Mouse (Mus musculus): ENCODE data around the gene Lpin2. TPM values are rescaled to one million over a fixed set of nuclear protein-coding genes. Genes with fewer than 3 reads are reported as not detected.

Lpin2 gene
- polyA plus RNA-seq, 1 experiment from 2014 or later, result 45.2 TPM

DNA sequence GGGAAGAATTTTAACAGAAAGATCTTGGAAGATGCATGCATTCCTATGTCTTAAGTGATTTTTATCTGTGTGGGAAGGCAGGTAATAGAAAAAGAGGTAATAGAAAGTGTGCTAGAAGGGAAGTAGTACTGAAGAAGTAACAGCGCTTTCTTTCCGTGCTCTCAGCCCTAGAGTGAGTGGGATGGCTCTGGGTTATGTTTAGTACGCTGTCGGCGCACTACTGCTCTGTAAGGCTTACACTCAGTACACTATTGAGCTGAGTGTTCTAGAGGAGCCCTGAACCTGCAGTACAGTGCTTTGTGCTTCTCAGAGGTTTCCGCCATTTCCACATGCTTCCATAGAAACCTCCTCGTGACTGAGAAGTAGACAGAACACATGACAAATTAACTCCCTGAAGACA, 46.3 kb downstream of the Lpin2 start:
- Histone ChIP-seq H3K27me3 (replicated peaks; ENCODE audit: low read depth, poor library complexity, severe bottlenecking) (no peaks in the 10 kb centered on the region), H3K36me3 (replicated peaks) (peaks cover 55% of the 10 kb centered on the region), H3K4me3 (no peak overlapping the region), H3K4me1 (peaks cover 4% of the 10 kb centered on the region; the same call in 1 of the 2 replicates), H3K27ac (replicated peaks) (no peak overlapping the region), H3K9me3 (no peaks in the 10 kb centered on the region)
- no peak for DNase-seq (ENCODE audit: low spot score)
- 91% methylated on average over 7 of the region's 7 CpGs for WGBS

DNA sequence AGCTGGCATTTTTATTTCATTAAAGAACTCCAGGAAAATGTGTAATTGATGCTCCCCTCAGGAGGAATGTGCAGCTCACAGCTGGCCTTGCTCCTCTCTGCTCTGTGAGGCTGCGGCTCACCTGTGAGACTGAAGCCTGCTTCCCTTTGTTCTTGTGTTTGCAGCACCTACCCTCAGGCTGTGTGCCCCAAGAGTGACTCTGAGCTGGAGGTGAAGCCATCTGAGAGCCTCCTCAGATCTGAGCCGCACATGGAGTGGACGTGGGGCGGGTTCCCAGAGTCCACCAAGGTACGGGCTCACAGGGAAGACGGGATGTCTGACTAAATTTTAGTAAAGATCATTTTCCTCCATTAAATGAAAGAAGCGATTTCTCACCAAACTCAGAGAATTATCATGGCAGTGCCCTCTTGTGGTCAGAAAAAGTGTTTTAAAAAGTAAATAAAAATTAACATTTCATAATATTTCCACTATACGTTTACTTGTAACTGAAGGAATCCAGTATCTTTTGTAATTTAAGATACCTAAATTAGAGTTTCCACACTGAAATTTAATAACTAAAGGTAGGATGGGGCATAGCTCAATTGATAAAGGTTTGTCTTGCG, 47.8 kb downstream of the Lpin2 start:
- Histone ChIP-seq H3K9me3 (no peaks in the 10 kb centered on the region), H3K27me3 (replicated peaks; ENCODE audit: low read depth, poor library complexity, severe bottlenecking) (no peaks in the 10 kb centered on the region), H3K4me3 (no peak overlapping the region), H3K4me1 (peaks cover 4% of the 10 kb centered on the region; the same call in 1 of the 2 replicates), H3K36me3 (replicated peaks) (peaks cover 53% of the 10 kb centered on the region), H3K27ac (replicated peaks) (peak overlapping the region; percentile 61; the same call in 1 of the 2 replicates)
- WGBS, result 67% methylated on average over 9 of the region's 9 CpGs
- peak; percentile 27 for DNase-seq (ENCODE audit: low spot score)

DNA sequence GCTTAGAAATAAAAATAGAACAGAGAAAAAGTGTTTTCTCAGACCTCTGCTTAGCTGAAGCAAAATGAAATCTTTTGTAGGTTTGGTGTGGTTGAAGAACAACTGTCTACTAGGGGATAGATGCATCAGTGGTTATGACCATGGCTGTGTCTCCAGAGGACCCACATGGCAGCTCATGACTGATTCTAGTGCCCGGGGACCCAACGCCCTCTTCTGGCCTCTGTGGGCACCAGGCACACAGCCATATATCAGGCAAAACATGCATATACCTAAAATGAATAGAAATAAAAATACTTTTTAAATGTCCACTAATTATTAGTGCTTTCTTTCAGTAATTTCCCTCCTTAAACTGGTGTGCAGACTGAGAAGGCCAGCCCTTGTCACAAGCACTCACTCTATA, 49.6 kb downstream of the Lpin2 start:
- Histone ChIP-seq H3K9me3 (no peaks in the 10 kb centered on the region), H3K4me3 (no peak overlapping the region), H3K4me1 (peaks cover 4% of the 10 kb centered on the region; the same call in 1 of the 2 replicates), H3K36me3 (replicated peaks) (peaks cover 61% of the 10 kb centered on the region), H3K27ac (replicated peaks) (no peak overlapping the region), H3K27me3 (replicated peaks; ENCODE audit: low read depth, poor library complexity, severe bottlenecking) (no peaks in the 10 kb centered on the region)
- WGBS, result 88% methylated on average over 2 of the region's 2 CpGs
- no peak for DNase-seq (ENCODE audit: low spot score)

DNA sequence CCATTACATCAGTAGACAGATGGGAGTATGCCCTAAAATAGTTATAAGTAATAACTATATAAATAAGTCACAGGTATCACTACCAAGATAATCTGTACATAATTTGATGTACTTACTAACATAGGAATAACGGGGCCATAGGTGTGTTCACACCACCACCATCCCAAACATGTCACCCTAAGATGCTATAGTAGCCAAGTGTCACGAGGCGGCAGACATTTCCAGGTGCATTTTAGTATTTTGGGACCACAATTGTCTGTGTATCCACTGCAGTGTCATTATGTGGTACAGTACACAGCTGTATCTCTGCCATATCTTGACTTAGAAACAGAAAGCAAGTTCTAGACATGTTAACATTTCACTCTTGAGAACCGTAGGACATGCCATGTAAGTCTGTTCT, 50.9 kb downstream of the Lpin2 start:
- no peak overlapping the region for H3K27ac ChIP-seq (replicated peaks)
- H3K27me3 ChIP-seq (replicated peaks; ENCODE audit: low read depth, poor library complexity, severe bottlenecking), result no peaks in the 10 kb centered on the region
- peaks cover 73% of the 10 kb centered on the region for H3K36me3 ChIP-seq (replicated peaks)
- no peaks in the 10 kb centered on the region for H3K9me3 ChIP-seq
- H3K4me3 ChIP-seq, result no peak overlapping the region
- H3K4me1 ChIP-seq, result peaks cover 4% of the 10 kb centered on the region; the same call in 1 of the 2 replicates
- DNase-seq (ENCODE audit: low spot score), result no peak
- 96% methylated on average over 4 of the region's 4 CpGs for WGBS

DNA sequence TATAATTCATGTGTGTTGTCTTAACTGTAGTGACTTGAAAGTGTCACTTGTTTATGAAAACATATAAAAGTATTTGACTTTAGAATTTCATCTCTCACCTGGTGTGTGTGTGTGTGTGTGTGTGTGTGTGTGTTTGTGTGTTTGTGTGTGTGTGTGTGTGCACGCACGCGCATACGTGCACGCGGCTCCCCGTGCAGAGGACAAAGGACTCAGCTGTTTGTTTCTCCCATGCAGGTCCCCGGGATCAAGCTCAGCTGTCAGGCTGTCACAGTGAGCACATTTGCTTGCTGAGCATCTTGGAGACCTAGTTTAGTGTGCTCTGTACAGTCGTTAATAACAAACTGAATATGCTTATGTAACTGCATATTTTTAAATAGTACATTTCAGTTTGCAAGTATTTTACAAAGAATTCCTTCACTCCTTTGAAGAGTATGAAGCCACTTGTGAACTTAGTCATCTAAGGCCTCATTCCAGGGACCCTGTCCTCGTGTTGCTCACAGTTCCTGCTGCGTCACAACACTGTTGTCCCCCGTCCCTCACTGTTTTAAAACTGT, 51.8 kb downstream of the Lpin2 start:
- Histone ChIP-seq H3K4me1 (peaks cover 4% of the 10 kb centered on the region; the same call in 1 of the 2 replicates), H3K36me3 (replicated peaks) (peaks cover 79% of the 10 kb centered on the region), H3K4me3 (no peak overlapping the region), H3K27me3 (replicated peaks; ENCODE audit: low read depth, poor library complexity, severe bottlenecking) (no peaks in the 10 kb centered on the region), H3K27ac (replicated peaks) (no peak overlapping the region), H3K9me3 (no peaks in the 10 kb centered on the region)
- no peak for DNase-seq (ENCODE audit: low spot score)
- 95% methylated on average over 12 of the region's 12 CpGs for WGBS

DNA sequence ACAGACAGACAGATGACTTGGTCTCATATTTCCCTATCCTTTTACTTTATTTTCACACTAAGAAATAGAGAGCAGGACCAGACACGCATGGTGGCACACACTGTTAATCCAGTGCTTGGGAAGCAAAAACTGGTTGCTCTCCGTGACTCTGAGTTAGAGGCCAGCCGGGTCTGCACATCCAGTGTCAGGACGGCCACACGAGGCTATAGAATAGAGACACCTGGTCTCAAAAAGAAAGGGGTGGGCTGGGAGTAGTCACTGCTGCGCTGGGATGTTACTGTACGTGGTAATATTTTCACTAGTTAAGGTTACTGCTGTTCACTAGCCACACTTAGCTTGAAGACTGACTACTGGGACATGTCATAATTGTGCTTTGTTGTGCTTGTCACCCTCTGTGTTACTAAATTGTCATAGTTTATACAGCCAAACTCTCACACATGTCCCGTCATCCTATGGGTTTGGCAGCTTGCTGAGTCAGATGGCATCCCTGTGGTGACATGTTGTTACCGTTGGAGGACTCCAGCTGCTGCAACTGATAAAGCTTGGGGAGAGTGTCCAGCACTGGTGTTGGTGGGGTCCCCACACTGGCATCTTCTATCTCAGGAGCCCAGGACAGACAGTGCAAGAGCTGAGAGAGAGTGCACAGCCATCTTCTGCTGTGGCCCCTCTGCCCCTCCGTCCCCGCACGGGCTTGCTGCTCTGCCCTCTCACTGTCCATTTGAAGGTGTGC, 53.0 kb downstream of the Lpin2 start:
- H3K9me3 ChIP-seq, result no peaks in the 10 kb centered on the region
- 91% methylated on average over 12 of the region's 12 CpGs for WGBS

DNA sequence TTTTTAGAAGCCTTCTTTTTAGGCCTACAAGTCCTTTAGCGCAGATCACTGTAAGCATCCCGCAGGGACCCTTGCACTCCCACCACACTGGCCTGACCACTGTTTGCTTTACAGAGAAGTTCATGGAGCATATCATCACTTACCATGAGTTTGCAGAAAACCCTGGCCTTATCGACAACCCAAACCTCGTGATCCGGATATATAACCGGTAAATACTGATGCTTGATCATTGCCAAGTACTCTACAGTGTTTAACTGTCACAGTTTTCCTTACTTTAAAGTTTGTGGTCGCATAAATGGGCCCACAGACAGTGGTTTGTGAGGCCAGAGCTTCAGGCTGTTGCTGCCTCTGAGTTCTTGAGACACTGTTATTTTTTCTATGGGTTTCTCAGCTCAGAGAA, 56.1 kb downstream of the Lpin2 start:
- DNase-seq (ENCODE audit: low spot score), result no peak
- H3K4me3 ChIP-seq, result no peak overlapping the region
- peaks cover 86% of the 10 kb centered on the region for H3K36me3 ChIP-seq (replicated peaks)
- H3K9me3 ChIP-seq, result no peaks in the 10 kb centered on the region
- no peaks in the 10 kb centered on the region for H3K27me3 ChIP-seq (replicated peaks; ENCODE audit: low read depth, poor library complexity, severe bottlenecking)
- no peaks in the 10 kb centered on the region for H3K4me1 ChIP-seq
- 94% methylated on average over 7 of the region's 7 CpGs for WGBS
- no peak overlapping the region for H3K27ac ChIP-seq (replicated peaks)

More for the DNA sequence above, 53.0 kb downstream of the Lpin2 start:
- H3K27me3 ChIP-seq (replicated peaks; ENCODE audit: low read depth, poor library complexity, severe bottlenecking), result no peaks in the 10 kb centered on the region
- H3K4me1 ChIP-seq, result no peaks in the 10 kb centered on the region
- DNase-seq (ENCODE audit: low spot score), result no peak
- no peak overlapping the region for H3K27ac ChIP-seq (replicated peaks)
- H3K36me3 ChIP-seq (replicated peaks), result peaks cover 82% of the 10 kb centered on the region
- no peak overlapping the region for H3K4me3 ChIP-seq

DNA sequence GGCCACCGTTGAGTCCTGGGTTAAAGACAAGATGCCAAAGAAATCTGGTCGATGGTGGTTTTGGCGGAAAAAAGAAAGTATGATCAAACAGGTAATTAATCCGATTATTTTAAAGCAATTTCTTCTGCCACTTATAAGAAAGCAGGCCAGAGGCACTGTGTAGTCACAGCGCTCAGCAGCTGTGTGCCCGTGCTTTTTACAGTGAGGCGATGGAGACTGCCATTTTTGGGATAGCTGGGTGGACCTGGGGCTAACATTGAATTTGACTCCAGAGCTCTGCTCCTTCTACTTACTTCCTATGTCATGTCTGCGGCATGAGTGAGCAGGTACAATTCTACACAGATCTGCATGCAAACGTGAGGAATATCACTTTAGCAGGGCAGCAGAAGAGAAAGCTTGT, 58.5 kb downstream of the Lpin2 start:
- H3K36me3 ChIP-seq (replicated peaks), result peaks cover 91% of the 10 kb centered on the region
- 94% methylated on average over 9 of the region's 9 CpGs for WGBS

DNA sequence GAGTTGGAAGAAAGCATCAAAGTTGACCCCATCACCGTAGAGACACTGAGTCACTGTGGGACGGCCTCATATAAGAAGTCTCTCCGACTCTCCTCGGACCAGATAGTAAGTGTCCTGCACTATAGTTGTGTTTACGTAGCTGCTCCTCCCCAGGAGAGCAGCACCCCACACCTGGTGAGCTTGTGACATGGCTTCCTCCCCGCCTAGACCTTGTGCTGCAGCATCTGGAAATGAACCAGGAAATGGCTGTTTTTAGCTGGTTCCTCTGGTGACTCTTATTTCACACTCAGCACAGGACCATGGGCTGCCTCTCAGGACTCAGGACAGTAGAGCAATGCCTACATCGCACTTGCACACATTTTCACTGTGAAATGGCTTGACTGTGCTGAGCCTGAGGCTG, 60.3 kb downstream of the Lpin2 start:
- no peak for DNase-seq (ENCODE audit: low spot score)
- H3K4me1 ChIP-seq, result no peaks in the 10 kb centered on the region
- H3K9me3 ChIP-seq, result no peaks in the 10 kb centered on the region
- H3K27me3 ChIP-seq (replicated peaks; ENCODE audit: low read depth, poor library complexity, severe bottlenecking), result no peaks in the 10 kb centered on the region
- H3K36me3 ChIP-seq (replicated peaks), result peaks cover 97% of the 10 kb centered on the region
- H3K27ac ChIP-seq (replicated peaks), result no peak overlapping the region
- 91% methylated on average over 7 of the region's 7 CpGs for WGBS
- no peak overlapping the region for H3K4me3 ChIP-seq

More for the DNA sequence above, 58.5 kb downstream of the Lpin2 start:
- no peaks in the 10 kb centered on the region for H3K27me3 ChIP-seq (replicated peaks; ENCODE audit: low read depth, poor library complexity, severe bottlenecking)
- no peaks in the 10 kb centered on the region for H3K9me3 ChIP-seq
- no peaks in the 10 kb centered on the region for H3K4me1 ChIP-seq
- no peak overlapping the region for H3K4me3 ChIP-seq
- DNase-seq (ENCODE audit: low spot score), result no peak
- H3K27ac ChIP-seq (replicated peaks), result no peak overlapping the region

DNA sequence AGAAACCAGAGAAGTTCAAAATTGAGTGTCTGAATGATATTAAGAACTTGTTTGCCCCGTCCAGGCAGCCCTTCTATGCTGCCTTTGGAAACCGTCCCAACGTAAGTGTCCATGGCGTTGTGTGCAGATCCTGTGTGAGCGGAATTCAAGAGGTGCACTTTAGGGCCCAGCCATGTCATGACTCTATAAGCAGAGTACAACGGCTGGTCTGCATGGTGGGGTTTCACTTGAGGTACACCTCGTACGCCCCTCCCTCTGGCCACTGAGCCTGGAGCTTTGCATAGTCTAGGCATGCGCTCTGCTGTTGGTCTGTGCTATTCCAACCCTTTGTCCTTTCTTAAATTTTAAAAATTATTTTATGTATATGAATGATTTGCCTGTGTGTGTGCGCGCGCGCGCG, 62.8 kb downstream of the Lpin2 start:
- Histone ChIP-seq H3K27me3 (replicated peaks; ENCODE audit: low read depth, poor library complexity, severe bottlenecking) (no peaks in the 10 kb centered on the region), H3K4me1 (peaks cover 5% of the 10 kb centered on the region), H3K27ac (replicated peaks) (no peak overlapping the region), H3K4me3 (no peak overlapping the region), H3K36me3 (replicated peaks) (peaks cover 100% of the 10 kb centered on the region), H3K9me3 (no peaks in the 10 kb centered on the region)
- 98% methylated on average over 15 of the region's 15 CpGs for WGBS
- no peak for DNase-seq (ENCODE audit: low spot score)

DNA sequence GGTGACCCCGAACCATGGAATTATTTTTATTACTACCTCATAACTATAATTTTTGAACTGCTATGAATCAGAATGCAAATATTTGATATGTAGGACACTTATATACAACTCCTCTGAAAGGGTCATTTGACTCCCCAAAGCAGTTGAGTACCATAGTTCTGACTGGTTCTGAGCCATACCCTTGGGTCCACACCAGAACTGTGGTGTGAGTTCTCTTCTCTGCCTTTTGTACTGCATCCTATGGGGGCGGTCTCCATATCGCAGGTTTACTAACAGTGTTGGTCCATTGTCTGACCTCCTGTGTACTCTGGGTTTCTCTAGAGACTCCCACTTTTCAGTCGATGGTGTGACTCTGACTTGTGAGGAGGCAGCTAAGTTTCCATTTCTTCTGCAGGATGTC, 63.7 kb downstream of the Lpin2 start:
- no peaks in the 10 kb centered on the region for H3K9me3 ChIP-seq
- H3K27ac ChIP-seq (replicated peaks), result no peak overlapping the region
- no peaks in the 10 kb centered on the region for H3K27me3 ChIP-seq (replicated peaks; ENCODE audit: low read depth, poor library complexity, severe bottlenecking)
- peaks cover 13% of the 10 kb centered on the region for H3K4me1 ChIP-seq
- 93% methylated on average over 4 of the region's 4 CpGs for WGBS
- peaks cover 100% of the 10 kb centered on the region for H3K36me3 ChIP-seq (replicated peaks)
- DNase-seq (ENCODE audit: low spot score), result no peak
- no peak overlapping the region for H3K4me3 ChIP-seq

DNA sequence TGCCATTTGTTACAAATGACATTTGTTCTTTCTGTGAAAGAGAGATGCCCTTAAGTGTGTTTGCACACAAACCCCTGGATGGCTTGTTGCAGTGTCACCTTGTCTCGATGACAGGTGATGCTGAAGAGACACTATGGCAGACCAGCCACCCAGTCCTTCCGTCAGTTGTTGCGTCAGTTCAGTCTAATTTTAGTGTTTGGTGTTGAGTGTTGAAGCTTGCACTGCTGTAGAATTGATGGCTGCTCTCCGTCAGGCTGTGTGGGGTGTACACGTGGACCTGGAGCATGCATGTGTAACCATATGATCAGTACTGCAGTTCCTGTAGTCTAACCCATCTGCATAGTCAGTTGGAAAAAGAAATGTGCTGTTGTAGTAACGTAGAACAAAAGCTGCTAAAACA, 66.6 kb downstream of the Lpin2 start:
- H3K36me3 ChIP-seq (replicated peaks), result peaks cover 97% of the 10 kb centered on the region
- H3K9me3 ChIP-seq, result no peaks in the 10 kb centered on the region
- DNase-seq (ENCODE audit: low spot score), result no peak
- no peaks in the 10 kb centered on the region for H3K27me3 ChIP-seq (replicated peaks; ENCODE audit: low read depth, poor library complexity, severe bottlenecking)
- no peak overlapping the region for H3K27ac ChIP-seq (replicated peaks)
- no peak overlapping the region for H3K4me3 ChIP-seq
- H3K4me1 ChIP-seq, result peaks cover 36% of the 10 kb centered on the region
- WGBS, result 93% methylated on average over 6 of the region's 6 CpGs

DNA sequence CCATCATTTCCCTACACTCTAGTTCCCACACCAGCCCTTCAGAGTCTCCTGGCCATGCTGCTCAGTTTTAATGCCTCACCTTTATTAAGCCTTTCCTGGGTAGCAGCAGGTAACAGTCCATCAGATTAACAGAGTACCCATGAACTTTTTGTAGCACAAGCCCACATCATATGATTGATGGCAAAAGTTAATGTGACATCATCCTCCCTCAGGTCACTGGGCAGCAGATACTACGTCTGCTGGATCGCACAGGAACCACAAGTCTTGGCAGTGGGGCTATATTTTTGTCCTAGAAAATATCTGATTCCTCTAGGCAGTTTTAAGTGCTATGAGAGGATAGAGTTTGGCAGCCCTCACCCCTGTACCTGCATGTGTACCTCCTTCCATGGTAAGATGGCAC, 67.7 kb downstream of the Lpin2 start:
- Histone ChIP-seq H3K9me3 (no peaks in the 10 kb centered on the region), H3K27me3 (replicated peaks; ENCODE audit: low read depth, poor library complexity, severe bottlenecking) (no peaks in the 10 kb centered on the region), H3K4me3 (no peak overlapping the region), H3K27ac (replicated peaks) (no peak overlapping the region), H3K4me1 (peaks cover 41% of the 10 kb centered on the region), H3K36me3 (replicated peaks) (peaks cover 93% of the 10 kb centered on the region)
- 93% methylated on average over 2 of the region's 2 CpGs for WGBS
- no peak for DNase-seq (ENCODE audit: low spot score)

All from embryonic facial prominence, embryonic 10.5 days (tissue).